Mouse (Mus musculus) megakaryocyte, embryonic 14.5 days (primary cell): ENCODE data around the gene Ndufs2. TPM values are rescaled to one million over a fixed set of nuclear protein-coding genes. Genes with fewer than 3 reads are reported as not detected.
A peak's percentile ranks its signal among the peaks of the same experiment; 100 is the strongest.
"Not testable (repeated sequence)": the region's sequence is repeated elsewhere in the genome, so short reads cannot be mapped to it uniquely, and the experiment has no call there.

ENCODE experiments used
- H3K27me3 ChIP-seq: replicated peaks from 2 replicates; pipeline ENCODE3; 2012; ENCODE audit warnings: inconsistent platforms
- H3K36me3 ChIP-seq: replicated peaks from 2 replicates; pipeline ENCODE3; 2012; ENCODE audit warnings: low read length, inconsistent platforms, mixed read lengths
- H3K4me1 ChIP-seq: 2 replicates; pipeline ENCODE4 v1.6.1; 2012; ENCODE audit warnings: inconsistent platforms
- H3K4me3 ChIP-seq: replicated peaks from 2 replicates; pipeline ENCODE3; 2012; ENCODE audit warnings: moderate library complexity, mild to moderate bottlenecking, inconsistent platforms
- H3K9me3 ChIP-seq: 2 replicates; pipeline ENCODE4 v1.6.1; 2012; ENCODE audit warnings: inconsistent platforms
- FLI1 ChIP-seq: IDR thresholded peaks from 2 replicates; pipeline ENCODE4 v1.6.1; 2012; ENCODE audit warnings: low read length, inconsistent platforms, mixed read lengths
- GATA1 ChIP-seq: IDR thresholded peaks from 3 replicates; pipeline ENCODE4 v1.6.1; 2012; ENCODE audit warnings: mixed read lengths, low read length, inconsistent platforms, borderline replicate concordance
- polyA plus RNA-seq: library from polyadenylated mRNA; stranded (reverse); fragments of >175 nt; gene quantifications from 2 replicates; pipeline ENCODE4 v1.2.3, GENCODE M21; 2012; ENCODE audit warnings: low replicate concordance; ENCODE audit not compliant: insufficient read depth

The Ndufs2 gene
- polyA plus RNA-seq, 1 experiment, result 49.7 TPM

GRCm38 (mm10) chr1:171245353-171245752, 5.8 kb downstream of the Ndufs2 start:
- Histone ChIP-seq H3K27me3 (no peaks in the 10 kb centered on the region), H3K9me3 (no peaks in the 10 kb centered on the region), H3K4me3 (no peak overlapping the region), H3K36me3 (peaks cover 49% of the 10 kb centered on the region), H3K4me1 (peaks cover 56% of the 10 kb centered on the region)
- no peak for TF ChIP-seq FLI1
- TF ChIP-seq GATA1, result no peak

GRCm38 (mm10) chr1:171241952-171242351, 9.2 kb downstream of the Ndufs2 start:
- Histone ChIP-seq H3K4me1 (peaks cover 36% of the 10 kb centered on the region), H3K36me3 (peaks cover 84% of the 10 kb centered on the region)
- not testable (repeated sequence) for H3K27me3 ChIP-seq, H3K9me3 ChIP-seq, H3K4me3 ChIP-seq

- peaks cover 35% of the 10 kb centered on the region for H3K4me1 ChIP-seq
- TF ChIP-seq FLI1, result no peak
- TF ChIP-seq GATA1, result no peak
- no peaks in the 10 kb centered on the region for H3K27me3 ChIP-seq
- H3K36me3 ChIP-seq, result peaks cover 93% of the 10 kb centered on the region
- no peak overlapping the region for H3K4me3 ChIP-seq
- H3K9me3 ChIP-seq, result no peaks in the 10 kb centered on the region
Observed at GRCm38 (mm10) chr1:171240911-171241310, 10.3 kb downstream of the Ndufs2 start.

GRCm38 (mm10) chr1:171239992-171240744, 11.0 kb downstream of the Ndufs2 start:
- Histone ChIP-seq H3K27me3 (no peaks in the 10 kb centered on the region), H3K4me1 (peaks cover 34% of the 10 kb centered on the region), H3K9me3 (no peaks in the 10 kb centered on the region), H3K36me3 (peaks cover 94% of the 10 kb centered on the region), H3K4me3 (no peak overlapping the region)
- TF ChIP-seq GATA1 (no peak), FLI1 (no peak)

- Histone ChIP-seq H3K36me3 (peaks cover 94% of the 10 kb centered on the region), H3K4me3 (no peak overlapping the region), H3K27me3 (no peaks in the 10 kb centered on the region), H3K9me3 (no peaks in the 10 kb centered on the region), H3K4me1 (peaks cover 49% of the 10 kb centered on the region)
- TF ChIP-seq FLI1 (no peak), GATA1 (no peak)
Observed at GRCm38 (mm10) chr1:171238463-171238862, 12.7 kb downstream of the Ndufs2 start.

GRCm38 (mm10) chr1:171237438-171237837, 13.8 kb downstream of the Ndufs2 start:
- Histone ChIP-seq H3K36me3 (peaks cover 83% of the 10 kb centered on the region), H3K27me3 (no peaks in the 10 kb centered on the region), H3K4me1 (peaks cover 56% of the 10 kb centered on the region), H3K4me3 (no peak overlapping the region), H3K9me3 (no peaks in the 10 kb centered on the region)
- TF ChIP-seq FLI1 (no peak), GATA1 (no peak)

- TF ChIP-seq GATA1 (no peak), FLI1 (no peak)
- H3K9me3 ChIP-seq, result no peaks in the 10 kb centered on the region
- peaks cover 72% of the 10 kb centered on the region for H3K36me3 ChIP-seq
- no peak overlapping the region for H3K4me3 ChIP-seq
- peaks cover 68% of the 10 kb centered on the region for H3K4me1 ChIP-seq
- no peaks in the 10 kb centered on the region for H3K27me3 ChIP-seq
Observed at GRCm38 (mm10) chr1:171235791-171236190, 15.4 kb downstream of the Ndufs2 start.

- Histone ChIP-seq H3K36me3 (peaks cover 72% of the 10 kb centered on the region), H3K9me3 (no peaks in the 10 kb centered on the region), H3K4me1 (peaks cover 74% of the 10 kb centered on the region), H3K4me3 (peak overlapping the region; percentile 91), H3K27me3 (no peaks in the 10 kb centered on the region)
- TF ChIP-seq FLI1 (no peak), GATA1 (no peak)
Observed at GRCm38 (mm10) chr1:171234538-171234937, 16.6 kb downstream of the Ndufs2 start.

GRCm38 (mm10) chr1:171234126-171234525, 17.1 kb downstream of the Ndufs2 start, which contains the start of gene Fcer1g:
Gene Fcer1g (minus strand): TSS chr1:171234365.
- no peaks in the 10 kb centered on the region for H3K27me3 ChIP-seq
- no peak for TF ChIP-seq GATA1
- no peaks in the 10 kb centered on the region for H3K9me3 ChIP-seq
- peaks cover 71% of the 10 kb centered on the region for H3K36me3 ChIP-seq
- H3K4me1 ChIP-seq, result peaks cover 74% of the 10 kb centered on the region
- H3K4me3 ChIP-seq, result peak within 1 kb of the TSS; percentile 91

- TF ChIP-seq FLI1 (no peak), GATA1 (no peak)
- Histone ChIP-seq H3K9me3 (no peaks in the 10 kb centered on the region), H3K36me3 (peaks cover 70% of the 10 kb centered on the region), H3K4me1 (peaks cover 68% of the 10 kb centered on the region), H3K4me3 (peak overlapping the region; percentile 91), H3K27me3 (no peaks in the 10 kb centered on the region)
Observed at GRCm38 (mm10) chr1:171232800-171233730, 18.1 kb downstream of the Ndufs2 start.
